Mouse (Mus musculus) hindbrain, embryonic 13.5 days (tissue): ENCODE measurements at regions not wholly inside any gene's neighbourhood (a gene's known extent, or its start where the extent isn't known, plus 50 kb on each side); places are given as distances from the start of the nearest gene placed in this dataset.

Source experiments
- ATAC-seq: fragments of 200-750 bp; cut with Nextera tagmentation; 2 replicates; pipeline ENCODE4 v1.8.0; 2017; ENCODE audit warnings: moderate TSS enrichment; ENCODE audit not compliant: low FRiP score
- H3K27ac ChIP-seq: fragments of 300-500 bp; sonication (generic); 2 replicates; pipeline ENCODE4 v1.5.1; 2015; ENCODE audit warnings: inconsistent platforms, mild to moderate bottlenecking, moderate library complexity
- H3K27me3 ChIP-seq: fragments of 300-500 bp; sonication (generic); 2 replicates; pipeline ENCODE4 v1.6.1; 2015; ENCODE audit warnings: mild to moderate bottlenecking, inconsistent platforms
- H3K36me3 ChIP-seq: fragments of 300-500 bp; sonication (generic); 2 replicates; pipeline ENCODE4 v1.6.1; 2015; ENCODE audit warnings: mild to moderate bottlenecking, inconsistent platforms
- H3K4me1 ChIP-seq: fragments of 300-500 bp; sonication (generic); replicated peaks from 2 replicates; pipeline ENCODE4 v1.6.1; 2015; ENCODE audit warnings: inconsistent platforms
- H3K4me2 ChIP-seq: fragments of 300-500 bp; sonication (generic); 2 replicates; pipeline ENCODE4 v1.6.1; 2015; ENCODE audit warnings: inconsistent platforms, mild to moderate bottlenecking, moderate library complexity
- H3K4me3 ChIP-seq: fragments of 300-500 bp; sonication (generic); 2 replicates; pipeline ENCODE4 v1.5.1; 2015; ENCODE audit warnings: mild to moderate bottlenecking, inconsistent platforms
- H3K9ac ChIP-seq: fragments of 300-500 bp; sonication (generic); 2 replicates; pipeline ENCODE4 v1.6.1; 2015; ENCODE audit warnings: mild to moderate bottlenecking, inconsistent platforms
- H3K9me3 ChIP-seq: fragments of 300-500 bp; sonication (generic); 2 replicates; pipeline ENCODE4 v1.6.1; 2016; ENCODE audit warnings: inconsistent platforms
- WGBS: fragments of 180-500 bp; shearing (Covaris S2); methylation state at CpG from one replicate; pipeline ENCODE4 v1.1.7; 2015; 5-methylcytosine and 5-hydroxymethylcytosine counted together

DNA sequence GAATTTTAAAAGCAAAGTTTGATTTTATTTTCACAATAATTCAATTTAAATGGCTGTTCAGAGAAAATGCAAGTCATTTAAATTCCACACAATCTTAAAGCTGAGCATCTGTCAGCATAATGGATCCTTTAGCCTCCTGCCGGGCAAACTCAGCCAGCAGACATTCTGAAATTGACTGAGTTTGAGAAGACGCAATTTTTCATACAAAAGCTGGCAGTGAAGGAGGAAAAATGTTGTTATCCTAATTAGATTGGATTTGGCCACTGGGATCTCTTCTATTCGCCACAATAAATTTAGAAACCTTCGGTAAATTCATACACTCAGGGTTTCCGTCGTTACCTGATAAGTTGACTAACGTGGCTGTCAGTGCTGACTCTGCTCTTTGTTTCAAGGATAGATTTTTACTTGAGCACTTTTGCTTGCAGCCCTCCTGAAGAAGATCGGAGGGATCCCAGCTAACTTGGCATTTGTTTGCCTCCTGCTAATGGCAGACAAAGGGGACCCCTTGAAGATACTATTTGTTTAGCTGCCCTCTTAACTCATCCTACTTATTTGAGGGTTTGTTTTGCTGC, 244.9 kb upstream of the Fsip2 start:
- no peaks in the 10 kb centered on the region for H3K4me1 ChIP-seq
- peak overlapping the region; percentile 45 for H3K4me2 ChIP-seq
- peak; percentile 61; the same call in 1 of the 2 replicates for ATAC-seq
- H3K36me3 ChIP-seq, result no peaks in the 10 kb centered on the region
- H3K27ac ChIP-seq, result peak overlapping the region; percentile 75
- H3K27me3 ChIP-seq, result no peaks in the 10 kb centered on the region
- H3K9me3 ChIP-seq, result no peaks in the 10 kb centered on the region
- H3K9ac ChIP-seq, result peak overlapping the region; percentile 19; the same call in 1 of the 2 replicates
- H3K4me3 ChIP-seq, result peak overlapping the region; percentile 20
- 26% methylated on average over 8 of the region's 8 CpGs for WGBS

- Histone ChIP-seq H3K27ac (no peak overlapping the region), H3K4me3 (no peak overlapping the region), H3K36me3 (no peaks in the 10 kb centered on the region), H3K4me2 (no peak overlapping the region), H3K9me3 (no peaks in the 10 kb centered on the region), H3K27me3 (no peaks in the 10 kb centered on the region), H3K4me1 (no peaks in the 10 kb centered on the region), H3K9ac (no peak overlapping the region)
- WGBS, result 87% methylated on average over 2 of the region's 2 CpGs
- no peak for ATAC-seq
Measured at GRCm38 (mm10) chr2:82701851-82702250, 241.6 kb upstream of the Fsip2 start.

GRCm38 (mm10) chr2:82715773-82716172, 227.7 kb upstream of the Fsip2 start:
- Histone ChIP-seq H3K9me3 (no peaks in the 10 kb centered on the region), H3K9ac (no peak overlapping the region), H3K27ac (no peak overlapping the region), H3K36me3 (no peaks in the 10 kb centered on the region), H3K27me3 (no peaks in the 10 kb centered on the region), H3K4me1 (no peaks in the 10 kb centered on the region), H3K4me2 (no peak overlapping the region), H3K4me3 (no peak overlapping the region)
- 79% methylated on average over 3 of the region's 3 CpGs for WGBS
- ATAC-seq, result no peak
